Mouse (Mus musculus) cortical plate, adult 2 months (tissue): ENCODE results near the gene BC030499.

ENCODE experiments used
- CTCF ChIP-seq: fragments of 200-500 bp; IDR thresholded peaks from 2 replicates; pipeline ENCODE4 v1.5.1; 2011; ENCODE audit warnings: mild to moderate bottlenecking, control low read depth, low read length; ENCODE audit not compliant: insufficient read depth; ENCODE audit errors: extremely low read depth
- POLR2A ChIP-seq: fragments of 200-500 bp; IDR thresholded peaks from 2 replicates; pipeline ENCODE4 v1.6.1; 2011; ENCODE audit warnings: mild to moderate bottlenecking, low read length, control low read depth; ENCODE audit not compliant: insufficient read depth; ENCODE audit errors: extremely low read depth

GRCm38 (mm10) chr11:78318411-78318810, 27.8 kb downstream of the BC030499 start:
- no peak for TF ChIP-seq CTCF
- no peak for TF ChIP-seq POLR2A
